Mouse (Mus musculus) neural tube, embryonic 12.5 days (tissue): ENCODE measurements around the gene Mtcp1. TPM values are rescaled to one million over a fixed set of nuclear protein-coding genes. Genes with fewer than 3 reads are reported as not detected.

Experiments
- polyA plus RNA-seq: library from polyadenylated mRNA; unstranded; fragments of >200 nt; fragmentation: Nextera tagmentation; extraction: Ambion mirVana; gene quantifications from 2 replicates; pipeline ENCODE4 v1.2.1, GENCODE M21; 2016

The Mtcp1 gene
- polyA plus RNA-seq, 1 experiment from 2014 or later: 8.6 TPM

Other genes starting within 250 kb of the Mtcp1 start
- gene Fundc2, start 34.2 kb downstream of the Mtcp1 start, polyA plus RNA-seq: 30.0 and 36.2 TPM in 2 replicates
- gene F8, start 34.0 kb downstream of the Mtcp1 start, polyA plus RNA-seq: 0.89 and 1.6 TPM in 2 replicates
- gene Cmc4, start within 50 bp of the Mtcp1 start, polyA plus RNA-seq: 18.2 and 21.5 TPM in 2 replicates
- 52.8 and 52.9 TPM in 2 replicates for gene Brcc3, start within 50 bp of the Mtcp1 start, polyA plus RNA-seq
- 286 and 296 TPM in 2 replicates for gene Vbp1, start 97.7 kb upstream of the Mtcp1 start, polyA plus RNA-seq
- gene Rab39b, start 161.6 kb upstream of the Mtcp1 start, polyA plus RNA-seq: 20.2 and 22.6 TPM in 2 replicates